Mouse (Mus musculus) T-cell, adult 66 days (primary cell): Measurements from ENCODE around the gene Lhx1. TPM values are rescaled to one million over a fixed set of nuclear protein-coding genes. Genes with fewer than 3 reads are reported as not detected.

ENCODE experiments used
- total RNA-seq, 2 experiments: library from RNA; stranded (reverse); gene quantifications; 3 replicates in 1 of 2; 4 replicates in 1 of 2; pipeline ENCODE4 v1.2.4; 2023

Gene Lhx1
- total RNA-seq = not detected

GRCm38 (mm10) chr11:84525421-84526274 lies at the start of gene Lhx1:
TSS of gene Lhx1 (minus strand) at chr11:84525535.

GRCm38 (mm10) chr11:84513171-84514116 lies 11.9 kb downstream of the Lhx1 start, which contains the start of gene Aatf:
TSS of gene Aatf (minus strand) at chr11:84513522.

Other genes starting within 250 kb of the Lhx1 start
- gene Aatf, start 12.0 kb downstream of the Lhx1 start, total RNA-seq = 10 to 100 TPM; 52.7 to 57.6 TPM